ENCODE assay signal across 1 mouse cellular context in genomic region chr2:32494522-32494921, GRCm38 (mm10).
TF ChIP-seq lines count a peak whose summit lies in the region.

No protein-coding gene starts in this region.

TF ChIP-seq in MEL, 35 proteins besides CTCF, POLR2A, EP300 and RAD21 (continued from another document):
- TF ChIP-seq USF1 (IDR thresholded peaks at IDR 0.05; ENCODE audit: low read depth, low read length) (no peak), ZKSCAN1 (IDR thresholded peaks at IDR 0.05; ENCODE audit: low read depth, low read length) (no peak), UBTF (IDR thresholded peaks at IDR 0.05; ENCODE audit: borderline replicate concordance, insufficient read depth, low read depth, low read length) (peak; percentile 98), RCOR1 (IDR thresholded peaks at IDR 0.05; ENCODE audit: low read depth, low read length) (peak; percentile 71), ELF1 (IDR thresholded peaks at IDR 0.05; ENCODE audit: low read depth, low read length) (peak; percentile 37; the same call in 1 of the 2 replicates), TBP (IDR thresholded peaks at IDR 0.05; ENCODE audit: low read depth, low read length) (peak; percentile 98), ZMIZ1 (IDR thresholded peaks at IDR 0.05; ENCODE audit: low read depth, low read length) (no peak)
